Mouse (Mus musculus) adrenal gland, postnatal 10 days (tissue): ENCODE measurements around the gene Zfhx3. TPM values are rescaled to one million over a fixed set of nuclear protein-coding genes. Genes with fewer than 3 reads are reported as not detected.
"Not testable (repeated sequence)": the region's sequence is repeated elsewhere in the genome, so short reads cannot be mapped to it uniquely, and the experiment has no call there.

Experiments
- DNase-seq: peaks from one replicate; pipeline ENCODE4 v3.0.0; 2021; ENCODE audit warnings: mixed read lengths
- long read RNA-seq, 2 experiments: library from polyadenylated mRNA; stranded (forward); transcript quantifications; one replicate each; pipeline ENCODE4 v2.0.0; 2021
- total RNA-seq, 2 experiments: library from RNA; stranded (reverse); gene quantifications; 2 replicates each; pipeline ENCODE4 v1.2.3; 2021

Gene Zfhx3
- total RNA-seq, result 10 to 100 TPM; 25.8 to 31.5 TPM
- long read RNA-seq, experiment 1, partial matches to known transcripts, result 0 of 7 reads
- long read RNA-seq, experiment 1, other reads (novel, unspliced or antisense), result 7 of 7 reads
- long read RNA-seq, experiment 2, partial matches to known transcripts, result 1 of 6 reads
- long read RNA-seq, experiment 2, other reads (novel, unspliced or antisense), result 5 of 6 reads

- DNase-seq, result no peak
Measured at GRCm38 (mm10) chr8:107941922-107942694, at the start of gene Zfhx3. Gene Zfhx3 (plus strand): TSS chr8:107942644.

- DNase-seq, result no peak
Measured at GRCm38 (mm10) chr8:107918984-107919383, 23.5 kb upstream of the Zfhx3 start.

DNA sequence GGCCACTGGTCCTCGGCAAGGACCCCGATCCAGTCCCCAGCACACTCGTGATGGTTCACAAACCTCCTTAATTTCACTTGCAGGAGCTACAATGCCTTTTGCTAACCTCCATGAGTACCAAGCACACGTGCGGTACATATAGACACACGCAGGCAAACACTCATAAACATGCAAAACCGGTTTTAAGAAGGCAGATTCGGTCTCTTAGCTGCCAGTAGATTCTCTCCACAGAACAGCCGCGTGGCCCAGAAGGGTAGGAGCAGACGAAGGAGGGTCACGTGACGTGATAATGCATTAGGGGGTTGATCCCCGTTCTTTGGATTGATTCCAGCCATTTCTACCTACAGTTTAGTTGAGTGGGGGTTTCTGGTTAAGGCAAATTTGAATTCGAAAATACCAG is 16.3 kb upstream of the Zfhx3 start:
- no peak for DNase-seq

- DNase-seq, result no peak
Measured at GRCm38 (mm10) chr8:107936725-107937124, 5.7 kb upstream of the Zfhx3 start.

DNA sequence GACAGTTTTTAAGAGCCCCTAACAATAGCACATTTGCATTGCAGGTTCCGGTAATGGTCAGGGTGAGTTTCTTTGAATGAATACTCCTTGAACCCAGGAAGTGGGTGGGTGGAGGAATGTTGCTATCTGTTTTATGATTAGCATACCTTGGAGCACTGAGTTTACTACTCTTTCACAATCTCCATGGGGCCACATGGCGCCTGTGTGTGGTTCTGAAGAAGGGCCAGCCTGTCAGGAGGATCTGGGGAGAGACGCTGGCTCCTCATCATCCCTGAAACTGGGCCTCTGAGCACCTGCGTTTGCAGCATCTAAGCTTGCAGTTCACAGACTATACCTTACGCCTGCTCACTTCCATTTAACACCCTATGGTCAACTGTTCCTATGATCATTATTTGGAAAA is 4.2 kb upstream of the Zfhx3 start:
- not testable (repeated sequence) for DNase-seq

- DNase-seq, result no peak
Measured at GRCm38 (mm10) chr8:107940181-107940580, 2.3 kb upstream of the Zfhx3 start.

DNA sequence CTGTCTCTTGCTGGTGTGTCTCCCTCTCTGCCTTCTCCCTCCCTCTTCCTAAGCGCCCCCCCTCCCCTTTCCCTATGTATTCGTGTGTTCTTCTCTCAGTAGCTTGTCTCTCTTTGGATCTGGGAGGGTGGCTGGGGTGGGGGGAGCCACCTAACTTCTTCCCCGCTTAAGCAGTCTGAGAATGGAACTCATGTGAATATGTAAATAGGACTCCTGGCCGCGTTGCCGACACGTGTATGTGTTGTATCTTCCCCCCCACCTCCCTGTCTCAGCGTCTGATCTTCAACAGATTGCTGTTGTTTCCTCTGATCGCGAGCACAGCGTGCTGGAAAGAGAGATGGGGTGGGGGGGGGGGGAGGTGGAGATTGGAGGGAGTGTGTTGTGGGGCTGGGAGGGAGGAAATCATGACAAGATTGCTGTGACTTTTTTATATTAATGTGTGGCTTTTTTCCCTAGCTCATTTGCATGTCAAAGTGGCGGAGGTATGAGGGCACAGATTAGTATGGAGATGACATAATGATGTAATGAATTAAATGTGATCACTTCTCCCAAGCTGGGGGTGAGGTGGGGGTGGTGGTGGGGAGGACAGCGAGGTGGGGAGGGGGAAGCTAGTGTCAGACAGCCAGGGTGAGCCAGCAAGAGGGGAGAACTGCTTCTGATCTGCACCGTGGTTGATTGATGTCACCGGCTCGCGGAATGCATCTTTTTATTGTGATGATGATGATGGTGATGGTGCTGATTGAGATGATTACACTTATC is 487 bp downstream of the Zfhx3 start:
- DNase-seq, result peak; percentile 5

GRCm38 (mm10) chr8:107943550-107944348 is 1.3 kb downstream of the Zfhx3 start:
- DNase-seq, result peak; percentile 3

DNA sequence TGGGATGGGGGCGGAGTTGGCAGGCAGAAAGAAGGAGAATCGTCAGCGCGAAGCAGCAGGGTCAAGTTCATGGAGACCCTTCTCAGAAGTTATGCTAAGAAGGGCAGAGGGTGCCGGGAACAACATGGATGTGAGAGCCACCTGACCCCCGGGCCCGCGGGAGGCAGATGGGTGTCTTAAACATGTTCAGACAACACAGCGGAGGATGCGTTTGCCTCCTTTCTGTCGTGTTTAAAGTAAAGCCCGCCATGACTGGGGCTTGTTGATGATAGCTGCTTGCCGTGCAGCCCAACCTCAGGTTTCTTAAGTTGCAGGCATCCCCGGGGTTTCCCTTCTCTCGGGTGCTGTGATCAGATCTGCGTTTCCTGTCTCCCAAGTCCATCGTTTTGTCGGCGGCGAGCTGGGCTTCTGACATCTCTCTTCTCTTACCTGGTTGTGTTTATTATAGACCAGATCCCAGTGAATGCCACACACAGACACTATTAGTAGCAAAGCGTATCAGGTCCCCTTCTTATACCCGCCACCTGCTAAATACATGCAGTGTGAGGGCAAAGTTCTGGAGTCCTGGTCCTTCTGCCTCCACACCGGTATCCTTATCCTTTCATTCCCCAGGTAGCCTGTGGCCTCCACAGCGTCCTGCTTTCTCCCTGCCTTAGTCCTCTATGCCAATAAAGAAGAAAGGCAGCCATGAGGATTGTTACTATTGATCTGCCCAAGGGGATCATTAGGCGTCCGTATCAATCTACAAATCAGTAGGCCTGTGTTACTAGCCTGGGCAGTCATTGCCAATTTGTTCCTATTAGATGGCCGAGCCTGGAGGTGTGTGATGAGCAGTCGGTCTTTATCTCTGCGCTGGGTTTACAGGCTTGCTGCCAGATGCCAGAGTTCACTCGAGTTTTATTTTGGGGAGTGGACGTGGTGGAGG is 2.5 kb downstream of the Zfhx3 start:
- peak; percentile 18 for DNase-seq

GRCm38 (mm10) chr8:107946888-107947287 is 4.4 kb downstream of the Zfhx3 start:
- no peak for DNase-seq

DNA sequence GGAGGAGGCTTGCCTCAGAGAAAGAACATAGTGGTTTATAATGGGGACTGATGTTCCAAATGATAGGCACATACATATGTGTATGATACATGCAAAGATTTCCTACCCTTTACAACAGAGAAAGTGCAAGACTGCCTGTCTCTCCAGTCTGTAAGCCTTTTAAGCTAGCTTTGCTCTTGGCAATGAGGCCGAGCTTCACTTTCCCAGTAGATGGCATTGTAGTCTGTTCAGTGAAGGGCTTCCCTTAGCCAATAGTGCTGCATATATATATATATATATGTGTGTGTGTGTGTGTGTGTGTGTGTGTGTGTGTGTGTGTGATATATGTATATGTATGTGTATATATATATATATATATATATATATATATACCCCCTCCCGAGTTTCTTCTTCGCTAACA is 13.4 kb downstream of the Zfhx3 start:
- DNase-seq, result peak; percentile 46

- DNase-seq, result no peak
Measured at GRCm38 (mm10) chr8:107957566-107957965, 15.1 kb downstream of the Zfhx3 start.

DNA sequence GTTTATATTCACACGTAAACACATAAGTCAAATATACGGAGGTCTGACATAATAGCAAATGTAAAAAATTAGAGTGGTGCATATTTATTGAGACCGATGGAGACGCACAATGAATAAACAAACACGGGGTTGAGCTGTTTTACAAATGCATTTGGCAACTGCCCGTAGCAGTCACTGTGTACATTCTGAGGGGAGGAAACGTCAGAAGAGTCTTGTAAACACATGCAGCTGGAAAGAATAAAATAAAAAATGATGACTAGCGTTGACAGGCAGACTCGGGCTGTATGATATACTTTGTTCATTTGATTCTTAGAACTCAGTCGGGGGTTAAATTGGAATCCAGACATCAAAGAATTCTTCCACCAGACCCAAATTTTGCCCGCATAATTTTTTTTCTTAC is 18.0 kb downstream of the Zfhx3 start:
- DNase-seq, result no peak

- no peak for DNase-seq
Measured at GRCm38 (mm10) chr8:107960878-107961277, 18.4 kb downstream of the Zfhx3 start.

DNA sequence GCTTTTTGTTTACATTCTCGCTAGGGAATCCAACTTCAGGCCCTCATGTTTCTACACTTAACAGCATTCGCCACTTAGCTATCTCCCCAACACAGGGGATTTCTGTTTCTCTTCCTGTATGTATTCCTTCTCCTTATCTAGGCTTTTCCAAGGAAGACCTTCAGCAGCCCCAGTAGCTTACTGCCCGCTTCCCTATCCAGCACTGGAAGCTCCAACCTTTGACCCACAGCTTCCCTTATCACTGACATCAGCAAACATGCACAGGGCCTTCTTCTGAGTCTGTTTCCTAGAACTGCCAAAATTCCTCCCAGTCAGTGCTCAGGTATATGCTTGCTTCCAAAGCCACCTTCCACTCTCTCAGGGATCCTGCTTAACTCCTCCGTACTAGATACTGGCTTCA is 29.8 kb downstream of the Zfhx3 start:
- no peak for DNase-seq

DNA sequence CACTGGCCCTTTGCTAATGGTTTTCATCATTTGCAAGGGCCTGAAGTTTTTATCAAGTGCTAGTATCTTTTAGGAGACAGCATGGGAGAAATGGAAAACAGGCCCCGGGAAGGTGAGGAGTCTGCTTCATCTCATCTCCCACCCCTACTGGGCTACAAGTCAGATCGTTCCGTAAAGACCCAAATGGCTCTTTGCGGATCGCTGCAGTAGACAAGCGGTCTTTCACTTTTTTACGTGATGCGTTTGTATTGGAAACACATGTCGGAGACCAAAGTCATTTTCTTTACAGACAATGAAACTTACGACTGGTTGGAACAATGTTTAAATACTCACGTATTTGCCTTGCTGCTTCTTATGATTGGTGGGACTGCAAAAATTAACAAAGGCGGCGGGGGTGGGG is 32.0 kb downstream of the Zfhx3 start:
- DNase-seq, result no peak

GRCm38 (mm10) chr8:107978247-107978646 is 35.8 kb downstream of the Zfhx3 start:
- DNase-seq, result no peak

- DNase-seq, result no peak
Measured at GRCm38 (mm10) chr8:107980618-107981017, 38.2 kb downstream of the Zfhx3 start.

DNA sequence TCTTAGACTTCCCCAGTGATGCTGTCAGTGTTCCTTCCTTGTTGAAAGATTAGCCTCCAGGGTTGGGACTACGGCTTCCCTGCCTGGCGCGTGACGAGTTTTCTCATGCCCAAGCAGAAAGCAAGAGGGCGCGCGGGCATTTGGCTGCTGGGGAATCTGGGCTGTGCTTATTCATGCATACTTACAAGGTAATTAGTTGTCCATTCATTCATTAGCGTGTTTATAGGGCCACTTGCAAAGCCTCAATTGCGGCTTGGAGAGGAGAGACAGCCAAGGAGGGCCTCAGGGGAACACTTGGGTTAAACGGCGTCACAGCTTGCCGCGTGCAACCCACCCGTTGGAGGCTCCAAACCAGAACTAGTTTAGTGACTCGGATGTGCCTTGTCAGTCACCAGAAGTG is 44.2 kb downstream of the Zfhx3 start:
- no peak for DNase-seq

DNA sequence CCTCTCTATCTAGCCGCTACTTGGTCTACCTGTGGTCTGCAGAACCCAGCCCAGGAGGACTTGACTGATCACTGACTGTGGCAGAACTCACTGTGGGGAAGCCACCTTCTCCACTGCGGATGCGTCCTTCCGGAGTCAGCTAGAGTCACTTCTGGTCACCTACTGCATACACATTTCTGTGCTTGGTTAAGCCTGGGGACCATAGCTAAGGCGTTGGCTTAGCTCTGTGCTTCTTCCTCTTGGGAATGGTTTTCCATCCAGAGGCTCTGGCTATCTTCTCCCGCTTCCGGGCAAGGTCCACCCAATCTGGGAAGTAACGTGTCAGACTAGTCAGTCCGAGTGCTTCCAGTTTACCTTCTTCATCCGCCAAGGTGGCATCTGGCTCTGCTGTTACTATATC is 56.4 kb downstream of the Zfhx3 start:
- no peak for DNase-seq

DNA sequence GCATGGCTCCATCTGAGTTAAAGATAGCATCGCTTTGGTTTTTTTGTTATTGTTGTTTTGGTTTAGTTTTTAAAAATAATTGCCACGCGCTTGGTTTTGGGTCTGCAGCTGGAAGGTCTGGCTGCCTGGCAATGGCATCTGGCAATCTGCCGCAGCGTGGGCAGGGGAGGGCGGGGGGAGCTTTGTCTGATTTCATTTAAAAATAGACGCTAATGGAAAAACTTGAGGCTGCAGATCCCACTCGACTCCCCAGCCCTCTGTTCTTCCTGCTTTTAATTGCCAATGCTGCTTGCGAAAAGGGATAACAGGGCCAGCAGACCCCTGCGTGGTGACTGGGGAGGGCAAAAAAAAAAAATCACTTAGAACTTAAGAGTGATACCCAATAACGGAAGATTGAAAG is 69.1 kb downstream of the Zfhx3 start:
- peak; percentile 30 for DNase-seq
